Mouse (Mus musculus): ENCODE measurements around the gene Mtx1. TPM values are rescaled to one million over a fixed set of nuclear protein-coding genes. Genes with fewer than 3 reads are reported as not detected.
A peak's percentile ranks its signal among the peaks of the same experiment; 100 is the strongest.

The Mtx1 gene
- polyA plus RNA-seq, 1 experiment from 2014 or later = 232 TPM

DNA sequence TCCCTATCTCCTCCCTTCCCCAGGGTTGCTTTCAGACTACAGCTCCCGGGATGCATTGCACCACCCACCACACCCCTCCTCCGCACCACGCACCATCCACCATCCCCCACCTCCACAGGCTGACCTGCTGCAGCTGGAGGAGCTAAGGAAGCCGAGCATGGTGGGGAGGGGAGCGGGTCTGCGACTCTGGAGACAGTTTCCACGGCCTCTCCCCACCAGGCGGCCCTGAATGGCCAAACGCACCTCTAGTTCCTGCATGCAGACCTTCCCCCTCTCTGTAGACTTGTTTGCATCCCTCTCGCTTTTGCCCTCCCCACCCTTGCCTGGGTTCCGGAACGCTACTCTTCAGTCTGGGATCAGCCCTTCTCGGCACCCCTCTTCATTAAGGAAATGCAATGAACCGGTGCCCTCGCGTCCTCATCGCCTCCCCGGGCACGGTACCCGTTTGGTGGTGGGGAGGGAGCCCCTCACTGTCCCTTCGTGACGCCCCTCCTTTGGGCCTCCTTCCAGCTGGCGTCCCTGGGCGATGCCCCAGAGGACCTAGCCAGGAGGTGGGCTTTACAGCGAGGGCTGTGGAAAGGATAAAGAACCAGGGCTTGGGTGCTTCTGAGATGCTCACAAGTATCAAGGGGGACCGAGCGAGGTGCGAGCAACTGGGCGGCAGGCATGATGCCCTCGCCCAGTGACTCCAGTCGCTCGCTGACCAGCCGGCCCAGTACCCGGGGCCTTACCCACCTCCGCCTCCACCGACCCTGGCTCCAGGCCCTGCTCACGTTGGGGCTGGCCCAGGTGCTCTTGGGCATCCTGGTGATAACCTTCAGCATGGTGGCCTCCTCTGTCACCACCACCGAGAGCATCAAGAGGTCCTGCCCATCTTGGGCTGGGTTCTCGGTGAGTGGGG, 43.6 kb downstream of the Mtx1 start, which contains the start of gene Fam189b:
Fam189b (plus strand) TSS at position 86 of the 901 bp plus-strand sequence.
- peak; percentile 88 for DNase-seq (ENCODE audit: low spot score)
- H3K4me3 ChIP-seq = peak within 1 kb of the TSS; percentile 79
- no peaks in the 10 kb centered on the region for H3K9me3 ChIP-seq
- peaks cover 16% of the 10 kb centered on the region for H3K27me3 ChIP-seq (ENCODE audit: insufficient read depth, poor library complexity, severe bottlenecking)
- peaks cover 59% of the 10 kb centered on the region for H3K36me3 ChIP-seq
- H3K27ac ChIP-seq = peak within 1 kb of the TSS; percentile 94
- peaks cover 67% of the 10 kb centered on the region for H3K4me1 ChIP-seq (replicated peaks)
- WGBS = 4% methylated on average over 39 of the region's 39 CpGs

DNA sequence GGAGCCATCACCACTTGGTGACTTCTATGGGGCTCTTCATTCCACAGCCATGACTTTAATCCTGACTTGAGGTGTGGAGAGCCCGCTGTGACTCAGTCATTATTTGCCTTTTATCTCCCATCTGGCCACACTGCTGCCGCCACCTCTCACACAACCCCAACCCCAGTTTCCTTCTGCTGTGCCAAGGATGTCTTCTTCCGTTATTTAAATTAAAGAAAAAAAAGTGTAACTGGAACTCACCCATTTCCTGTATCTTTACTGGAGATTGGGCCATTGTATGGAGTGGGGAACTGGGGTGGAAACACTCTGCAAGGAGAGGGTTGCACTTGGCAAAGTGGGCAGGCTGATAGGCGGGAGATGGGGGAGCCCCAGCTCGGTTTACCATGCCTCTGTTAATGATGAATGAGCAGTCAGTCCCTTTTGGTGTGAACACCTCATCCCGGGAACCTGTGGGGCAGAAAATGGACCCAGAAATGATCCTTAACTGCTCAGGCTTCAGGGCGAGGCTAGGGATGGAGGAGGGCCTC, 44.3 kb downstream of the Mtx1 start:
- no peaks in the 10 kb centered on the region for H3K9me3 ChIP-seq
- peaks cover 16% of the 10 kb centered on the region for H3K27me3 ChIP-seq (ENCODE audit: insufficient read depth, poor library complexity, severe bottlenecking)
- 57% methylated on average over 7 of the region's 7 CpGs for WGBS
- peak overlapping the region; percentile 79 for H3K4me3 ChIP-seq
- peak overlapping the region; percentile 94 for H3K27ac ChIP-seq
- no peak for DNase-seq (ENCODE audit: low spot score)
- H3K36me3 ChIP-seq = peaks cover 52% of the 10 kb centered on the region
- H3K4me1 ChIP-seq (replicated peaks) = peaks cover 65% of the 10 kb centered on the region

DNA sequence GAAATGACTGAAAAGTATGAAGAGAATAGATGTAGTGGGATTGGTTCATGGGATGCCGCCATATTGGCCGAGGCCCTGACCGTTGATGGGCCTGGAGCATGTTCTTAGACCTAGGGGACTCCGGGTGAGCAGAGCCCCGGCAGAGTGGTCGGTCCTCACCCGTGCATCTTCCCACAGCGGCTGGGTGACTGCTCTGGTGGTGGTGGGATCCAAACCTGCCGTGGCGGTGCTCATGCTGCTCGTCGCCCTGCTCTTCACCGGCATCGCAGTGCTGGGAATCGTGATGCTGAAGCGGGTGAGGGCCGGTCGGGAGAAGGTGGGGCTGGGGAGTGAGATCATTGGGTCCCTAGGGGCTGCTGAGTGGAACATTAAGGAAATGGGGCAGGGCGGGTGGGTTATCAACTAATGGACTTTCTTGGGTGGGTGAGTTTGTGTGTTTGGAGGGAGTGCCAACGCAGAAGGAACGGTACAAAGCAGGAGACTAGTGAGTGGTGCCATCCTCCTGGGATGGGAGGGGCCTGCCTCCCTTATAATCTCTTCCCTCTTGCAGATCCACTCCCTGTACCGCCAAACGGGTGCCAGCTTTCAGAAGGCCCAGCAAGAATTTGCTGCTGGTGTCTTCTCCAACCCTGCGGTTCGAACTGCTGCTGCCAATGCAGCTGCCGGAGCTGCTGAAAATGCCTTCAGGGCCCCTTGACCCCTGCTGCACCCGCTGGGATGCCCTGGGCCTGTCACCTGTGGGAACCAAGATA, 45.0 kb downstream of the Mtx1 start:
- Histone ChIP-seq H3K36me3 (peaks cover 45% of the 10 kb centered on the region), H3K9me3 (no peaks in the 10 kb centered on the region), H3K27me3 (ENCODE audit: insufficient read depth, poor library complexity, severe bottlenecking) (peaks cover 10% of the 10 kb centered on the region), H3K4me3 (0 out of 2 replicates have a peak overlapping the region, but pooled peaks have one; percentile 20), H3K27ac (0 out of 2 replicates have a peak overlapping the region, but pooled peaks have one; percentile 94), H3K4me1 (replicated peaks) (peaks cover 58% of the 10 kb centered on the region)
- WGBS = 94% methylated on average over 27 of the region's 27 CpGs
- DNase-seq (ENCODE audit: low spot score) = no peak

DNA sequence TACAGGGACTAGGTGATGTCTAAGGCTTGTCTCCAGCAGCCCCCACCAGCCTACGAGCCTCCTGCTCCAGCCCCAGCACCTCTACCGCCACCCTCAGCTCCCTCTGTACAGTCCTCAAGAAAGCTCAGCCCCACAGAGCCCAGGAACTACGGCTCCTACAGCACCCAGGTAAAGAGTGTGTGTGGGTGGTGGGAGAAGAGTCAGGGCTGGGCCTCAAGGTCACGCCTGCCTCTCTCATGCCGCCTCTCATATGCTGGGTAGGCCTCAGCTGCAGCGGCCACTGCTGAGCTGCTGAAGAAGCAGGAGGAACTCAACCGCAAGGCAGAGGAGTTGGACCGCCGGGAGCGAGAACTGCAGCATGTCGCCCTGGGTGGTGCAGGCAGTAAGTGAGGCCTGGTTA, 47.8 kb downstream of the Mtx1 start:
- Histone ChIP-seq H3K27me3 (ENCODE audit: insufficient read depth, poor library complexity, severe bottlenecking) (no peaks in the 10 kb centered on the region), H3K36me3 (peaks cover 65% of the 10 kb centered on the region), H3K9me3 (no peaks in the 10 kb centered on the region), H3K4me1 (replicated peaks) (peaks cover 33% of the 10 kb centered on the region), H3K27ac (0 out of 2 replicates have a peak overlapping the region, but pooled peaks have one; percentile 35), H3K4me3 (peak overlapping the region; percentile 78)
- DNase-seq (ENCODE audit: low spot score) = no peak
- WGBS = 95% methylated on average over 11 of the region's 11 CpGs

DNA sequence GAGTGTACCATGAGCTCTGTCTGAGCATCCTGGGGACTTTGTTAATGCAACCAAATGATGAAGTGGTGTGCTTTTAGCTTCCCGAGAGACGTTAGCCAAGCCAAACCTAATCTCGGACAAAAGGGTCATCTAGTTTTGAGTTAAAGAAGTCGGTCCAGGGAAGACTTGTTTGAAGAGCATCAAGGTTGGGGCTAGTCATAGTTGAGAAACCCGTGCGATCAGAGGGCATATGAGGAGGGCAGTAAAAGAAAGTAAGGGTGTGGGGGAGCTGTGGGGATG, 48.8 kb downstream of the Mtx1 start:
- H3K9me3 ChIP-seq = no peaks in the 10 kb centered on the region
- H3K4me1 ChIP-seq (replicated peaks) = peaks cover 23% of the 10 kb centered on the region
- peak overlapping the region; percentile 78 for H3K4me3 ChIP-seq
- no peak for DNase-seq (ENCODE audit: low spot score)
- peaks cover 75% of the 10 kb centered on the region for H3K36me3 ChIP-seq
- peak overlapping the region; percentile 89 for H3K27ac ChIP-seq
- WGBS = 9% methylated on average over 6 of the region's 6 CpGs
- no peaks in the 10 kb centered on the region for H3K27me3 ChIP-seq (ENCODE audit: insufficient read depth, poor library complexity, severe bottlenecking)

DNA sequence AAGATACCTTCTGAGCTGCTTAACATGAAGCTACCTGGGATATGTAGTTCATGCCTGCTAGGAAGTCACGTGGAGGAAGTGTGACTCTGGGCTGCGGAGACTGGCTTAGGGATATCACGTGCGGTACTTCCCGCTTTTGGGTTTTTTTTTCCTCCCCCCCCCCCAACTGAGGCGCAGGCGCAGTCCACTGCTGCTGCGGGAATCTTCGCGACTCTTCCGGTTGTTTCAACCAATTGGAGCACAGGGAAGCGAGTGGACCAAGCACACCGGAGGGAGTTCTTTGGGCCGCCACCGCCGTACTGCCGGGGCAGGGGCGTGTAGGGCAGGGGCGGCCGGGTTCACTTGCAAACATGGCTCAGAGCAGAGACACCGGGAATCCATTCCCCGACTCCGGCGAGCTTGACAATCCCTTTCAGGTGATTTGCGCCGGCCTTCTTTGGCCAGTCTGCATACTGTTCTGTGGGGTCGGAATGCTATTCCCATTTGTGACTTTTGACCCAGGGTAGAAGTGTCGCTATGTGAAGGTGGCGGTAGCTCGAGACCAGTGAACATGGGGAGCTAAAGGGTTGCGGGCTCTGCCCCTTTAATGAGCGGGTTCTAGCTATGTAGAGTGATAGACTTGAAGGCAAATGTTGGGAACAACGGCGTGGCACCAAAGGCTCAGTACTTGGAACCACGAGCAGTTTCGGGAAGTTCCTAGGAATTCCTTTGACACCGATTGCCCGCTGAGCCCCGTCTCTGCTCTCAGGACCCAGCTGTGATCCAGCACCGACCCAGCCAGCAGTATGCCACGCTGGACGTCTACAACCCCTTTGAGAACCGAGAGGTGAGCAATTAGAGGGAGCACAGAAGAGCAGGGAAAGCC, 49.4 kb downstream of the Mtx1 start, which contains the start of gene Scamp3:
Scamp3 (plus strand) TSS at position 232 of the 865 bp plus-strand sequence.
- peak; percentile 95 for DNase-seq (ENCODE audit: low spot score)
- peak within 1 kb of the TSS; percentile 78 for H3K4me3 ChIP-seq
- H3K36me3 ChIP-seq = peaks cover 79% of the 10 kb centered on the region
- no peaks in the 10 kb centered on the region for H3K27me3 ChIP-seq (ENCODE audit: insufficient read depth, poor library complexity, severe bottlenecking)
- under 1% methylated on average over 43 of the region's 43 CpGs for WGBS
- H3K27ac ChIP-seq = peak within 1 kb of the TSS; percentile 89
- peaks cover 18% of the 10 kb centered on the region for H3K4me1 ChIP-seq (replicated peaks)
- H3K9me3 ChIP-seq = no peaks in the 10 kb centered on the region

DNA sequence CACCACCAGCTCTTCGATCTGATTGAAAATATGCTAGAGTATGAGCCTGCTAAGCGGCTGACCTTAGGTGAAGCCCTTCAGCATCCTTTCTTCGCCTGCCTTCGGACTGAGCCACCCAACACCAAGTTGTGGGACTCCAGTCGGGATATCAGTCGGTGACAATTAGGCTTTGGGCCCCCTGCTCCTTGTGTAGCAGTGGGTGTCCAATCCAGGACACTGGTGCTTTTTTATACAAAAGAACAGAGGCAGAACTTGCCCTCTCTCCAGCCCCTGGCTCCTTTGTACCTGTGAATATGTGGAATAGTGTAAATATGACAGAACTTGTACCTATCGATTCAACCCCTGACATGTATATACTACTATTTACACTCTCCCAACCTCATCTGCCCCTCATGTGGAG, 50.5 kb downstream of the Mtx1 start:
- DNase-seq (ENCODE audit: low spot score) = no peak
- Histone ChIP-seq H3K4me1 (replicated peaks) (peaks cover 18% of the 10 kb centered on the region), H3K27me3 (ENCODE audit: insufficient read depth, poor library complexity, severe bottlenecking) (no peaks in the 10 kb centered on the region), H3K9me3 (no peaks in the 10 kb centered on the region), H3K36me3 (peaks cover 79% of the 10 kb centered on the region), H3K27ac (no peak overlapping the region), H3K4me3 (no peak overlapping the region)
- WGBS = 87% methylated on average over 7 of the region's 7 CpGs

DNA sequence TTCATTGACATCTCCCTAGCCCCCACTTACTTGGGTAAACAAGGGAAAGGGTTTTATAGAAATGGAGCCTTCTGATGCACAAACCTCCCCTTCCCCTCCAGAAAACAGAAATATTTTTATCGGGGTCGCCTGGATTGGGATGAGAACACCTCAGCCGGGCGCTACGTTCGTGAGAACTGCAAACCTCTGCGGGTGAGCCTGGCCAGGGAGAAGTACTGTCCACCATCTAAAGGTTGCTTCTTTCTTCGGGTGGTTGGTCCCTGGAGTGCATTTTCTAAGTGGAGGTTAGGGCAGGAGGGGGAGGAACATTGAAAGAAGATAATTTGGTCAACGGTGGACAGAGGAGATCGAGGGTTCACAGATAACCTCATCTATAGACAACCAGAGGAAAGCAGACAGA, 51.3 kb downstream of the Mtx1 start:
- no peak for DNase-seq (ENCODE audit: low spot score)
- H3K27me3 ChIP-seq (ENCODE audit: insufficient read depth, poor library complexity, severe bottlenecking) = no peaks in the 10 kb centered on the region
- H3K4me3 ChIP-seq = no peak overlapping the region
- H3K4me1 ChIP-seq (replicated peaks) = peaks cover 18% of the 10 kb centered on the region
- WGBS = 96% methylated on average over 10 of the region's 10 CpGs
- H3K9me3 ChIP-seq = no peaks in the 10 kb centered on the region
- H3K27ac ChIP-seq = no peak overlapping the region
- H3K36me3 ChIP-seq = peaks cover 79% of the 10 kb centered on the region

DNA sequence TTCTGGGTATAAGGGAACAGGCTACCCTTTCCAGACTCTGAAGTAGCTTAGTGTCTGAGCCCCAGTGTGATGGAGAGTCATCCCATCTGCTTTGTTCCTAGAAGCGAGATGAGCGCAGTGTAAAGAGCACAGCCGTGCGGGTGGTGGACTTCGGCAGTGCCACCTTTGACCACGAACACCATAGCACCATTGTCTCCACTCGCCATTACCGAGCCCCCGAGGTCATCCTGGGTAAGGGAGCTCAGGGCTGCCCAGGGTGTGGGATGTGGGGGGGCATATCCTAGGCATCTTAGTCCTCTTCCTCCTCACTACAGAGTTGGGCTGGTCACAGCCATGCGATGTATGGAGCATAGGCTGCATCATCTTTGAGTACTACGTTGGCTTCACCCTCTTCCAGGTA, 52.0 kb downstream of the Mtx1 start:
- Histone ChIP-seq H3K9me3 (no peaks in the 10 kb centered on the region), H3K36me3 (peaks cover 79% of the 10 kb centered on the region), H3K4me3 (no peak overlapping the region), H3K27me3 (ENCODE audit: insufficient read depth, poor library complexity, severe bottlenecking) (no peaks in the 10 kb centered on the region), H3K27ac (no peak overlapping the region), H3K4me1 (replicated peaks) (peaks cover 18% of the 10 kb centered on the region)
- 93% methylated on average over 11 of the region's 11 CpGs for WGBS
- no peak for DNase-seq (ENCODE audit: low spot score)

DNA sequence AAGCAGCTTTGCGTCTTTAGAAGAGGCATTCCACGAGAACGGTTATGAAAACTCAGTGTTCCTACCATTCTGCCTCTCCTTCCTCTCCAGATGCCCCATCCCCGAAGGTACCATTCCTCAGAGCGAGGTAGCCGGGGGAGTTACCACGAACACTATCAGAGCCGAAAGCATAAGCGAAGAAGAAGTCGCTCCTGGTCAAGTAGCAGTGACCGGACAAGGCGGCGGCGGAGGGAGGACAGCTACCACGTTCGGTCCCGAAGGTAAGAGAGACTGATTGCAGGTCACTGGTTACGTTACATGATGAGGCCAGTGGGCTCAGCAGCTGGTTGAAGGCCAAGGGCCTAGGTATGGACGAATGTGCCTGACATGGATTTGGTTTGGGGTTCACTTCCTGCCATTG, 59.9 kb downstream of the Mtx1 start:
- H3K4me3 ChIP-seq = 0 out of 2 replicates have a peak overlapping the region, but pooled peaks have one; percentile 99
- no peaks in the 10 kb centered on the region for H3K9me3 ChIP-seq
- peaks cover 29% of the 10 kb centered on the region for H3K4me1 ChIP-seq (replicated peaks)
- DNase-seq (ENCODE audit: low spot score) = no peak
- peaks cover 60% of the 10 kb centered on the region for H3K36me3 ChIP-seq
- H3K27me3 ChIP-seq (ENCODE audit: insufficient read depth, poor library complexity, severe bottlenecking) = no peaks in the 10 kb centered on the region
- 97% methylated on average over 19 of the region's 19 CpGs for WGBS
- H3K27ac ChIP-seq = no peak overlapping the region

DNA sequence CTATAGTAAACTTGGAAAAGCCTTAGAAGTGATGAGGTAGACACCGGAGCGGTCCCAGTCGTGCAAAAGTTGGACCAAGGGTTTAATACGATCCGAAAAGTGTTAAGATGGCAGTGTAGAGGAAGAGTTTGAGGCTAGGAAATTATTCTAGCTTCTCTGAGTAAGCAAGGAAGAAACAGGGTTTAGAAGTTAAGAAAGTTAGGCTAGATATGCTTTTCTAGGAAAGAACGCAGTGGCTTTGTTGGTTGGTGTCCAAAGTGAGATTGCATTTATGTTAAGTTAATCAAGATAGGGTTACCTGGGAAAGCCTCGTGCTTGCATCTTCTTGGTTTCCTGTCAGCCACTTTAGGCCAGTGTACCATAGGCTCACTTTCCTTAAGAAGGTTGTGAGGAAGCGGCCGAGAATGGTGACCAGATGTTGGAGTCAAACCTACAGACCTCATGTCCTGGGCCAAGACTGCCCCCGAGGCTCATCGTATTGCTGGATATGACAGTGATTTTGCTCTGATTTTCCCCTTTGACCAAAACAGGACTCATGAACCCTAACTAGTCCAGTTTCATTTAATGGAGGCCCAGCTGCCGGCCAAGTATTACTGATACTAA, 61.5 kb downstream of the Mtx1 start:
- DNase-seq (ENCODE audit: low spot score) = no peak
- 30% methylated on average over 12 of the region's 12 CpGs for WGBS
- Histone ChIP-seq H3K9me3 (no peaks in the 10 kb centered on the region), H3K4me1 (replicated peaks) (peaks cover 30% of the 10 kb centered on the region), H3K4me3 (peak overlapping the region; percentile 99), H3K27me3 (ENCODE audit: insufficient read depth, poor library complexity, severe bottlenecking) (no peaks in the 10 kb centered on the region), H3K36me3 (peaks cover 44% of the 10 kb centered on the region), H3K27ac (peak overlapping the region; percentile 99)

All from hindbrain, embryonic 10.5 days (tissue).